Mouse (Mus musculus) naive thymus-derived CD4-positive, alpha-beta T cell, adult 2 months (primary cell): ENCODE measurements around the gene Igf2r.
A peak's percentile ranks its signal among the peaks of the same experiment; 100 is the strongest.

Source experiments
- DNase-seq: peaks from one replicate; pipeline ENCODE4 v3.0.0-alpha.2; 2011; ENCODE audit warnings: low read depth

Igf2r gene

DNA sequence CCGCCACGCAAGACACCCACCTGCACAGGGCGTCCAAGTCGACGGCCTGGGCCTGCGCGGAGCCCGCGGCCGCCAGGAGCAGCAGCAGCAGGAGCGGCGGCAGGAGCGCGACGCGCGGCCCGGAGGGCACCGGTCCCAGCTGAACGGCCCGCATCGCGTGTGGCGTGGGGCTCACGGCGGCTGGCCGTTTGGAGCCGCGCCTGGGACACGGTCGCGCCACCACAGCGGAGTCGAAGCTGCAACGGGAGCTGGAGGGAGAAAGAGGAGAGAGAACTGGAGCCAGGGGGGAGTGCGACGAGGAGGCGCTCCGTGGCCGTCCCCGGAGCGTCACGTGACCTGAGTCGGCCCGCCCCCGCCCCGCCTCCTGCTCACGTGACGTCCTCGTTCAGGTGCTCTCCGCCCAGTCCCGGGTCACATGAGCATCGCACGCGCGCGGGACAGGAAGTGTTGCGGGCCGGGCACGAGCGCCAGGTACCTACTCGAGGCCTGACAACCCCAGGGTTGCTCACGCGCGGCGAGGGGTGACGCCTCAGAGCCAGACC is at the start of gene Igf2r:
TSS of gene Igf2r (minus strand) at position 285 of the 542 bp plus-strand sequence.
- peak; percentile 91 for DNase-seq

- no peak for DNase-seq
Measured at GRCm38 (mm10) chr17:12815885-12816284, 46.4 kb upstream of the Igf2r start.

DNA sequence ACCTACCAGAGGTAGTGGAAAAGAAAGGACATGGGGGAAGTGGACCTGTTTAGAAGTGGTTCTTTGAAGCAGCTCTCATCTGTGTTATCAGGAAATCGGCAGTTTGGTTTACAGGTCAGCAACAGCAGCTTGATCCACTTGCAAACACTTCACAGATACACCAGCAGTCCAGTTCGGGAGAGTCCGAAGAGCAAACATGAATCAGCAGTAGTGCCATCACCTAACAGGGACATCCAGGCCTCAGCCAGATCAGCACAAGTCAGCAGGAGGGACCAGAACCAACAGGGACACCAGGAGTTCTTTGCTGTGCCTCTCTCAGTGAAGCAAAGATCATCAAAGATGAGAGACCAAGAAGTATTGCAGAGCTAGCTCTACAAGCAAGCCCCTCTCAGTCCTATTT is 45.0 kb upstream of the Igf2r start:
- no peak for DNase-seq

DNA sequence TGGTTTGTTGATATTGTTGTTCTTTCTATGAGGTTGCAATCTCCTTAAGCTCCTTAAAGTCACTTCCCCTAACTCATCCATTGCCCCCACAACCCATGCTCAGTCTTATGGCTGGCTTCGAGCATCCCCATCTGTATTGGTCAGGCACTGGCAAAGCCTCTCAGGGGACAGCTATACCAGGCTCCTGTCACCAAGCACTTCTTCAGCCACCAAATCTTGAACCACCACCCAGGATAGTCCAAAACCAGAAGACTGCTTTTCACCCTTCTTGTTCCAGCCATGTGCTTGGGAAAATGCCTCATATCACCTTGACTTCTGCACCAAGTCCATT is 41.5 kb upstream of the Igf2r start:
- DNase-seq, result no peak

GRCm38 (mm10) chr17:12810103-12810972 is 40.9 kb upstream of the Igf2r start:
- DNase-seq, result peak; percentile 86

GRCm38 (mm10) chr17:12808851-12809250 is 39.4 kb upstream of the Igf2r start:
- no peak for DNase-seq

DNA sequence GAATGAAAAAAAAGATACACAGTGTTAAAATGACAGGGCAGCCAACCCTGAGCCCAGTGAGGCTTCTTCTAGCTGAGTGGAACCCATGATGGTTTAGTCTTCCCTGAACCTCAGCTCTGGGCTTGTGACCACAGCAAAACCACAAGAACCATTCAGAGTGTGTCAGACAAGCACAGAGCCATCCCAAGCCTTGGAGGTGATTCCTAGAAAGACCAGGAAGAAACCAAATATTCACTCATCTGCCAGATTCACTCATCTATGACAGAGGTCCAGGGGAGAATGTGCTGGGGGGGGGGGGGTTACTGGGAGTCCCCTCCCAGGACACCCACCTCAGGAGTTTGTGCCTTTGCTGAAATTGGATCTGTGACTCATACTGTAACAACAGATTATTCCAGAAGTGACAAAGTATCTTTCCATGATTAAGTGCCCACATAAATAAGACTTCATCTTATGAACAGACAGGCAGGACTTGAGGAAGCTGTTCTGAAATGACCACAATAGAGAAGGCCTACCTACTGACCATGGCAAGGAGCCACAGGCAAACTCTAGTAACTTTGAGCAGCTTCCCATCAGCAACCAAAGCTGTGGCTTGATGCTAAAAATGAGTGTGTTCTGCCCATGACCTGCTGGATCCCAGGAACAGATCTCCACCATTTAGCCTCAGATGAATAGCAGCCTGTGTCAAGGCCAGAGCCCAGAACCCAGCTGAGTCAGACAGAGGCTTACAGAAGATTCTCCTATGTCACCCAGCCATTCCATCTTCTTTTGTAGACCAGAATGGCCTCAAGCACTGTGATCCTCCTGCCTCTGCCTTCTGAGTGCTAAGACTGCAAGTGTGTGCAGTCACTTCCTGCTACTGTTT is 35.4 kb upstream of the Igf2r start:
- DNase-seq, result no peak

DNA sequence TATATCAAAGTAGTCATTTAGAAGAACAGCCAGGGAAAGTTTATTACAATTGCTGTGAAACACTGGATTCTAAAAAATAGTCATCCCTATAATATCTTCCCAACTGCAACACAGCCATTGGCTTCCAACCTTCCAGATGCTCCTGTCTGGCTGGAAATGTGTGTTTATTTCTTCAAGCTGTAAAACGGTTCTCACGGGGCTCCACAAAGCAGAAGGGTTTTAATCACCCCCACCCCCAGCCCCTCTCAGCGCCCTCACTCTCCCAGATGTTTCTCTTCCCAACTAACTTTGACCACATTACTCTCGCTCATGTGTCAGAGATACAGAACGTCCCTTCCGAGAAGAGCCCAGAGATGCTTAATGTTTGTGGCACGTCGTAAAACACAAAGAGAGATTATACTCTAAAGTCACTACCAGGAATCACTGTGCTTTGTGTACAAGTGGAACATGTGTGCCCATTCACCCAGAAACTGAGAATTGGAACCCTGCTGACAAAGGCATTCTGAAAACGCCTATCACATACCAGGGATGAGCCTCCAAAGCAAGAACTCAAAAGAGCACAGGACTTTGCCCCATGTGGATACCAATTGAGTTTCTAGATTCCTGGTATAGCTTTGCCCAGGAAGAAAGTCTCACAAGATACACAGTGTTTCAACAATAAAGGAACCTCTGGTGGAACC is 32.5 kb upstream of the Igf2r start:
- DNase-seq, result no peak

DNA sequence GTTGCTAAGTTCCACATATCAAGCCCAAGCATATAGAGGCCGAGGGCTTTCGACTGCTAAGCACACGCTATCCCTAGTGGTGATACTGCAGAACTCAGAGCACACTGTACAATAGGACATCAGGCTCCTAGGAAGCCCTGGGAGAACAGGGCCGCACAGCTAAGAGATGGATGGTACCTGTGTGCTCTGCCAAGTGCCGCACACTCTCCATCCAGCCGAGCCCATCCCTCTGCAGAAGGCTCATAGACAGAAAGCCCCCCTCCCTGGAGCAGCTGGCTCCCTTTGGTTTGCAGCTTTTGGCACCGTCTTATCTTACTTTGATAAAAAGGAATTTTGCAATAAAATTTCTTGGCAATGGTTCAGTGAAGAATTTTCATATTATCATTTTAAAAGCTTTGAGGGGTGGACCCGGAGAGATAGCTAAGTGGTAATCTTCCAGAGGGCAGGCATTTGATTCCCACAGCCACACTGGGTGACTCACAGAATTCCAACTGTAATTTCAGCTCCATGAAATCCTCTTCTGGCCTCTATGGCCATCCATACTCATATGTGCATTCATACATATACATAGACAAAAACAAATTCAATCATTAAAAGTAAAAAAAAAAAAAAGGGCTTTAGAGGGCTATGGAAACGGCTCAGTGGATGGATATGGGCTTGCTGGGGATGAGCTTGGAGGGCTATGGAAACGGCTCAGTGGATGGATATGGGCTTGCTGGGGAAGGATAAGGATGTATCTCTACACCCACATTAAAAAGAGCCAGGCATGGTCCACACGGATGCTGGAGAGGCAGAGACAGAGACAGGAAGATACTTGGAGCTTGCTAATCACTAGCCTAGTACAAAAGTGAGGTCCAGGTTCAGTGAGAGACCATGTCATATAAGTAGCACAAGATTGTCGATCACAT is 30.2 kb upstream of the Igf2r start:
- no peak for DNase-seq

DNA sequence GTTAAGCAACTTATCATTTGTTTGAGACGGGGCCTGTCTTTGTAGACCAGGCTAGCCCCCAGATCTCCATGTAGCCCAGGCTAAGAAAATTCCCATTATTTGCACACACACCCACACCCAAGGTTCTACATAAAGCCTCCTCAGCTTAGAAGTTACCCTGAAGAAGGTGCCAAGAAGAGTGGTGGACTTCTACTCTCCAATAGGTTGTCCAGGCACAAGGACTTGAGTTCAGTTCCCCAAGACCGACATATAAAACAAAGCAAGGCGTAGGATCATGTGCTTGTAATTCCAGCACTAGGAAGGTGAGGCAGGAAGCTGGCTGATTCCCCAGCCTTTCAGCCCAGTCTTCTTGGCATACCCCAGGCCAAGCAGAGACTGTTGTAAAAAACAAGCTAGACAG is 29.1 kb upstream of the Igf2r start:
- no peak for DNase-seq

GRCm38 (mm10) chr17:12797427-12798029 is 28.1 kb upstream of the Igf2r start:
- DNase-seq, result no peak

GRCm38 (mm10) chr17:12796633-12797032 is 27.2 kb upstream of the Igf2r start:
- DNase-seq, result no peak

DNA sequence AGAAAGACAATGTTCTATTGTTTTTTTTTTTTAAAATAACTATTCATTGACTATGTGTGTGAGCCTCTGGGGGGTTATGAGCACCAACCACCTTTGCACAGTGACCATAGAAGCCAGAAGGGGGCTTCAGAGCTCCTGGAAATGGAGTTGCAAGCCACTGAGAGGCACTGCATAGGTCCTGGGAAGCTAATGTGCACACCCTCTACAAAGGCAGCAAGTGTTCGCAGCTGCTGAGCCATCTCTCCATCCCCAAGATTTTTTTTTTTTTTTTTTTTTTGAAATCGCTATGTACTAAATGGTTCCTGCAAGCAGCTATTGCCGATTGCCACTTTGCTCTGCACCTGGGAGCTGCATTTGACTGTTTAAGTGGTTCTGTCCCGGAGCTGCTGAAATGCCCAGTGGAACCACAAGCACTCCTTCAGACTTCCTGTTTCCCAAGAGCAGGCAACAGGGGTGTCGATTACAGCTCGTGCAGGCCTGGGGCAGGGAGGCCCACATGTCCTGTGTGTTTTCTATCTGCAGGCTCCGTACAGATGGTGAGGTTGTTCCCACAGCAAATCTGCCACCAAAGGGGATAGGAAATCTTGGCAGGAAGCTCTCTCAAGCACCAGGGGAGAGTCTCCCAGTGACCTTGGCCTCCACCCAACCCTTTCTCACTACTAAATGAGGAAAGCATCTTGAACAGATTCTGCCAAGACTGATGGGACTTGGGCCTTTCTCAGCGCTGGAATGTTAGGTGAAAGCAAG is 24.4 kb upstream of the Igf2r start:
- no peak for DNase-seq

- DNase-seq, result no peak
Measured at GRCm38 (mm10) chr17:12792422-12793206, 23.1 kb upstream of the Igf2r start.

GRCm38 (mm10) chr17:12791420-12791819 is 22.0 kb upstream of the Igf2r start:
- peak; percentile 70 for DNase-seq

GRCm38 (mm10) chr17:12791079-12791406 is 21.6 kb upstream of the Igf2r start:
- no peak for DNase-seq

DNA sequence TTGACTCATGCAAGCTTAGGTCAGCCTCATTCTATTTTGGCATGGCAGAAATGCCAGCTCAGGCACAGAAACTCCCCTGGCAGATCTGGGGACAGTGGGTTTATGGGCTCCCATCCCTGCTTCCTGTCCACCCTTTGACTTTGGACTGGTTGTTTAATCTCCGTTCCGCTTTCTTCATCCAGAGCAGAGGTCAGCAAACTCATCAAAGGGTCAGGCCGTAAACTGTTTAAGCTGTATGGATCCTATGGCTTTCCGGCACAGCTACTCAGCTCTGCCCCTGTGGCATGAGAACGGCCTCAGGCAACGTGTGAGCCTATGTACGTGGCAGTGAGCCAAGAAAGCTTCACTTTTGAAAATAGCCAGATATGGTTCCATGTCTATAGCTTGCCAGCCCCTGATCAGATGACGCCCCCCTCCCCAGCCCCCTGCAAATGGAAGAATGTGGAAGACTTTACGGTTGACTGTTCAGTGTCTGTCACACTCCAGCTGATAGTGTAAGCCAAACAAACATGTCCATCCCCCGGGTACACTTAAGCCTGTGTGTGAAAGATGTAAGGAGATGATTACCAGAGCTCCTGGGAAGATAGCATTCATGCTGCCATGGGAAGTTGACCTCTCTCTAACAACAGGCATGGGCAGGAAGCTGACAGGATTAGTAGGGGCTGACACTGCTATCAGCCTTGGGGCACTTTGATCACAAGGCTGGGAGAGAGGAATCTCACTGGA is 21.1 kb upstream of the Igf2r start:
- DNase-seq, result no peak
